Mouse (Mus musculus): Measurements from ENCODE around the gene Grin2b. TPM values are rescaled to one million over a fixed set of nuclear protein-coding genes. Genes with fewer than 3 reads are reported as not detected.

The Grin2b gene
- 0.03 TPM in 1 of 2 replicates, not detected in the other for polyA plus RNA-seq (2011; ENCODE audit: insufficient read depth, insufficient read length, low read depth, missing spikeins)

DNA sequence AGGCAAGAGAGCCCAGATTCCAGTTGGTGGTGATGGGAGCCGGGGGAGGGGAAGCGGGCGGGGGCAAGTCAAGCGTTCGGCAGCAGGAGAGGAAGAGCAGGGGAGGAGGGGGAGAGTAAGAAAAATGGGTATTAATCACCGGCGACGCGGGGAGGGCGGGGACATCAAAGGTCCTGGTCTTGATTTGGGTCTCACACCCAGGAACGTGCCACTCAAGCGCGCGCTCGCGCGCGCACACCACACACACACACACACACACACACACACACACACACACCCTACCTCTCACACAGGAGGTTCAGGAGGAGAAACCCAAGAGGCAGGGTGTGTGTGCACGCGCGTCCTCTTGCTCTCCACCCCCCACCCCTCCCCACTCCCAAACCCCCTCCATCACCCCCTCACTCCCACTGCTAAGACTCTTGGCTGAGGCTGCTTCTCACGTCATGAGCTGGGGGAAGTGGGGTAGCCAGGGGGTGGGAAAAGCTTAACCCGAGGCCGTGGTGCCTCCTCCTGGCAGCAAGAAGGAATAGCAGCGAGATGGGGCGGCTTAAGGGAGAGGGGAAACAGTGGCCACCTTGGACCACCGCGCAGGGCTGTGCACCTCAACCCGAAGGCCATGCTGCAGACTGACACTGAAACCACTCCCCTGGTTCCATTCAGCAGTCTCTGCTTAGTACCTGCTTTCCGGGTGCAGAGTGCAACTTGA is at the start of gene Grin2b:
Gene Grin2b (minus strand): TSS at position 321 of the 706 bp plus-strand sequence.
- no peak within 1 kb of the TSS for H3K27ac ChIP-seq (ENCODE audit: insufficient read depth, low read length)
- H3K9ac ChIP-seq (ENCODE audit: low read depth, poor library complexity, severe bottlenecking) = 0 out of 2 replicates have a peak within 1 kb of the TSS, but pooled peaks have one; percentile 5
- H3K27me3 ChIP-seq (ENCODE audit: control insufficient read depth, insufficient read depth, low read length, poor library complexity, severe bottlenecking) = peaks cover 11% of the 10 kb centered on the region
- no peaks in the 10 kb centered on the region for H3K4me1 ChIP-seq (ENCODE audit: control insufficient read depth, insufficient read depth, low read length)
- no peaks in the 10 kb centered on the region; the same call in 1 of the 2 replicates for H3K9me3 ChIP-seq (replicated peaks; ENCODE audit: control insufficient read depth, insufficient read depth, low read length, poor library complexity, severe bottlenecking)
- H3K4me3 ChIP-seq (ENCODE audit: low read depth, low read length) = peak within 1 kb of the TSS; percentile 61
- TF ChIP-seq EP300 (IDR thresholded peaks at IDR 0.05; ENCODE audit: insufficient read depth, low read depth, low read length) (no peak), CTCF (IDR thresholded peaks at IDR 0.05; ENCODE audit: low read depth, low read length) (peak; percentile 74), POLR2A (IDR thresholded peaks at IDR 0.05; ENCODE audit: insufficient read depth, low read length) (no peak)
- no peaks in the 10 kb centered on the region for H3K36me3 ChIP-seq (ENCODE audit: control insufficient read depth, insufficient read depth, low read length, poor library complexity, severe bottlenecking)

DNA sequence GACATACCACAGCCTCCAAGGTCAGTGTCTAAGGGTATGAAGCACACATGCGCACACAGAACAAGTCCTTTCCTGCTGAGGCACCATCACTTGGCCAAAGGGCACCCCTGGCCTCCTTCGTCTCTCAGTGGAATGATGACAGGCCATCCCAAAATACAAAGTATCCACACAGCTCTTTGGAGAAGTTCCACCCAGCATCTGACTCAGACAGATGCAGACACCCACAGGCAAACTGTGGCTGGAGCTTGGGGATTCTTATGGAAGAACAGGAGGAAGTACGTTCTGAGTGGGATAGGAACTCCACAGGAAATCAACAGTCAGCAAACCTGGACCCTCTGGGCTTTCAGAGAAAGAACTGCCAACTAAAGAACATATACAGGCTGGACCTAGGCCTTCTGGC is 48.6 kb upstream of the Grin2b start:
- Histone ChIP-seq H3K27me3 (ENCODE audit: control insufficient read depth, insufficient read depth, low read length, poor library complexity, severe bottlenecking) (no peaks in the 10 kb centered on the region), H3K27ac (ENCODE audit: insufficient read depth, low read length) (no peak overlapping the region), H3K36me3 (ENCODE audit: control insufficient read depth, insufficient read depth, low read length, poor library complexity, severe bottlenecking) (no peaks in the 10 kb centered on the region), H3K9ac (ENCODE audit: low read depth, poor library complexity, severe bottlenecking) (no peak overlapping the region), H3K9me3 (replicated peaks; ENCODE audit: control insufficient read depth, insufficient read depth, low read length, poor library complexity, severe bottlenecking) (no peaks in the 10 kb centered on the region), H3K4me1 (ENCODE audit: control insufficient read depth, insufficient read depth, low read length) (no peaks in the 10 kb centered on the region), H3K4me3 (ENCODE audit: low read depth, low read length) (no peak overlapping the region)
- TF ChIP-seq CTCF (IDR thresholded peaks at IDR 0.05; ENCODE audit: low read depth, low read length) (no peak), POLR2A (IDR thresholded peaks at IDR 0.05; ENCODE audit: insufficient read depth, low read length) (no peak), EP300 (IDR thresholded peaks at IDR 0.05; ENCODE audit: insufficient read depth, low read depth, low read length) (no peak)

GRCm38 (mm10) chr6:136210442-136210841 is 37.1 kb upstream of the Grin2b start:
- Histone ChIP-seq H3K4me1 (ENCODE audit: control insufficient read depth, insufficient read depth, low read length) (no peaks in the 10 kb centered on the region), H3K9ac (ENCODE audit: low read depth, poor library complexity, severe bottlenecking) (no peak overlapping the region), H3K27ac (ENCODE audit: insufficient read depth, low read length) (no peak overlapping the region), H3K9me3 (replicated peaks; ENCODE audit: control insufficient read depth, insufficient read depth, low read length, poor library complexity, severe bottlenecking) (no peaks in the 10 kb centered on the region), H3K36me3 (ENCODE audit: control insufficient read depth, insufficient read depth, low read length, poor library complexity, severe bottlenecking) (no peaks in the 10 kb centered on the region), H3K27me3 (ENCODE audit: control insufficient read depth, insufficient read depth, low read length, poor library complexity, severe bottlenecking) (no peaks in the 10 kb centered on the region), H3K4me3 (ENCODE audit: low read depth, low read length) (no peak overlapping the region)
- no peak for TF ChIP-seq CTCF (IDR thresholded peaks at IDR 0.05; ENCODE audit: low read depth, low read length)
- TF ChIP-seq POLR2A (IDR thresholded peaks at IDR 0.05; ENCODE audit: insufficient read depth, low read length) = no peak
- TF ChIP-seq EP300 (IDR thresholded peaks at IDR 0.05; ENCODE audit: insufficient read depth, low read depth, low read length) = no peak

- H3K9ac ChIP-seq (ENCODE audit: low read depth, poor library complexity, severe bottlenecking) = no peak overlapping the region
- H3K4me1 ChIP-seq (ENCODE audit: control insufficient read depth, insufficient read depth, low read length) = no peaks in the 10 kb centered on the region
- no peaks in the 10 kb centered on the region for H3K36me3 ChIP-seq (ENCODE audit: control insufficient read depth, insufficient read depth, low read length, poor library complexity, severe bottlenecking)
- no peaks in the 10 kb centered on the region for H3K9me3 ChIP-seq (replicated peaks; ENCODE audit: control insufficient read depth, insufficient read depth, low read length, poor library complexity, severe bottlenecking)
- H3K4me3 ChIP-seq (ENCODE audit: low read depth, low read length) = no peak overlapping the region
- H3K27ac ChIP-seq (ENCODE audit: insufficient read depth, low read length) = no peak overlapping the region
- TF ChIP-seq POLR2A (IDR thresholded peaks at IDR 0.05; ENCODE audit: insufficient read depth, low read length) (no peak), CTCF (IDR thresholded peaks at IDR 0.05; ENCODE audit: low read depth, low read length) (no peak), EP300 (IDR thresholded peaks at IDR 0.05; ENCODE audit: insufficient read depth, low read depth, low read length) (no peak)
- H3K27me3 ChIP-seq (ENCODE audit: control insufficient read depth, insufficient read depth, low read length, poor library complexity, severe bottlenecking) = no peaks in the 10 kb centered on the region
Measured at GRCm38 (mm10) chr6:136199814-136200213, 26.5 kb upstream of the Grin2b start.

- H3K27me3 ChIP-seq (ENCODE audit: control insufficient read depth, insufficient read depth, low read length, poor library complexity, severe bottlenecking) = no peaks in the 10 kb centered on the region
- H3K9ac ChIP-seq (ENCODE audit: low read depth, poor library complexity, severe bottlenecking) = no peak overlapping the region
- no peaks in the 10 kb centered on the region for H3K36me3 ChIP-seq (ENCODE audit: control insufficient read depth, insufficient read depth, low read length, poor library complexity, severe bottlenecking)
- no peak overlapping the region for H3K27ac ChIP-seq (ENCODE audit: insufficient read depth, low read length)
- TF ChIP-seq CTCF (IDR thresholded peaks at IDR 0.05; ENCODE audit: low read depth, low read length) (no peak), EP300 (IDR thresholded peaks at IDR 0.05; ENCODE audit: insufficient read depth, low read depth, low read length) (no peak), POLR2A (IDR thresholded peaks at IDR 0.05; ENCODE audit: insufficient read depth, low read length) (no peak)
- H3K4me1 ChIP-seq (ENCODE audit: control insufficient read depth, insufficient read depth, low read length) = no peaks in the 10 kb centered on the region
- H3K9me3 ChIP-seq (replicated peaks; ENCODE audit: control insufficient read depth, insufficient read depth, low read length, poor library complexity, severe bottlenecking) = no peaks in the 10 kb centered on the region
- no peak overlapping the region for H3K4me3 ChIP-seq (ENCODE audit: low read depth, low read length)
Measured at GRCm38 (mm10) chr6:136194616-136195015, 21.3 kb upstream of the Grin2b start.

GRCm38 (mm10) chr6:136178066-136178465 is 4.8 kb upstream of the Grin2b start:
- no peak for TF ChIP-seq CTCF (IDR thresholded peaks at IDR 0.05; ENCODE audit: low read depth, low read length)
- TF ChIP-seq POLR2A (IDR thresholded peaks at IDR 0.05; ENCODE audit: insufficient read depth, low read length) = no peak
- no peak for TF ChIP-seq EP300 (IDR thresholded peaks at IDR 0.05; ENCODE audit: insufficient read depth, low read depth, low read length)
- H3K4me1 ChIP-seq (ENCODE audit: control insufficient read depth, insufficient read depth, low read length) = no peaks in the 10 kb centered on the region
- no peaks in the 10 kb centered on the region for H3K36me3 ChIP-seq (ENCODE audit: control insufficient read depth, insufficient read depth, low read length, poor library complexity, severe bottlenecking)
- no peaks in the 10 kb centered on the region; the same call in 1 of the 2 replicates for H3K9me3 ChIP-seq (replicated peaks; ENCODE audit: control insufficient read depth, insufficient read depth, low read length, poor library complexity, severe bottlenecking)
- no peak overlapping the region for H3K27ac ChIP-seq (ENCODE audit: insufficient read depth, low read length)
- no peak overlapping the region for H3K4me3 ChIP-seq (ENCODE audit: low read depth, low read length)
- no peaks in the 10 kb centered on the region for H3K27me3 ChIP-seq (ENCODE audit: control insufficient read depth, insufficient read depth, low read length, poor library complexity, severe bottlenecking)
- H3K9ac ChIP-seq (ENCODE audit: low read depth, poor library complexity, severe bottlenecking) = no peak overlapping the region
